Mouse (Mus musculus): Measurements from ENCODE around the gene Spats2.

Gene Spats2

GRCm38 (mm10) chr15:99112843-99113395, 12.8 kb upstream of the Spats2 start:
- Histone ChIP-seq H3K27me3 (ENCODE audit: control insufficient read depth, insufficient read depth, low read length, poor library complexity, severe bottlenecking) (no peaks in the 10 kb centered on the region; the same call in 1 of the 2 replicates), H3K36me3 (ENCODE audit: control insufficient read depth, insufficient read depth, low read length, poor library complexity, severe bottlenecking) (no peaks in the 10 kb centered on the region)
- no peak for DNase-seq (ENCODE audit: low read depth, low spot score)

- no peak for DNase-seq (ENCODE audit: low read depth, low spot score)
Observed at GRCm38 (mm10) chr15:99113396-99113975, 12.2 kb upstream of the Spats2 start.

GRCm38 (mm10) chr15:99114312-99115064, 11.2 kb upstream of the Spats2 start:
- no peak for DNase-seq (ENCODE audit: low read depth, low spot score)
- Histone ChIP-seq H3K27me3 (ENCODE audit: control insufficient read depth, insufficient read depth, low read length, poor library complexity, severe bottlenecking) (no peaks in the 10 kb centered on the region; the same call in 1 of the 2 replicates), H3K36me3 (ENCODE audit: control insufficient read depth, insufficient read depth, low read length, poor library complexity, severe bottlenecking) (no peaks in the 10 kb centered on the region)

More at GRCm38 (mm10) chr15:99113396-99113975, 12.2 kb upstream of the Spats2 start:
- Histone ChIP-seq H3K36me3 (ENCODE audit: control insufficient read depth, insufficient read depth, low read length, poor library complexity, severe bottlenecking) (no peaks in the 10 kb centered on the region), H3K27me3 (ENCODE audit: control insufficient read depth, insufficient read depth, low read length, poor library complexity, severe bottlenecking) (no peaks in the 10 kb centered on the region; the same call in 1 of the 2 replicates)

GRCm38 (mm10) chr15:99115065-99115423, 10.7 kb upstream of the Spats2 start:
- no peak for DNase-seq (ENCODE audit: low read depth, low spot score)
- H3K36me3 ChIP-seq (ENCODE audit: control insufficient read depth, insufficient read depth, low read length, poor library complexity, severe bottlenecking), result no peaks in the 10 kb centered on the region
- H3K27me3 ChIP-seq (ENCODE audit: control insufficient read depth, insufficient read depth, low read length, poor library complexity, severe bottlenecking), result no peaks in the 10 kb centered on the region; the same call in 1 of the 2 replicates

GRCm38 (mm10) chr15:99116539-99116938, 9.2 kb upstream of the Spats2 start:
- no peaks in the 10 kb centered on the region; the same call in 1 of the 2 replicates for H3K27me3 ChIP-seq (ENCODE audit: control insufficient read depth, insufficient read depth, low read length, poor library complexity, severe bottlenecking)
- no peaks in the 10 kb centered on the region for H3K36me3 ChIP-seq (ENCODE audit: control insufficient read depth, insufficient read depth, low read length, poor library complexity, severe bottlenecking)
- no peak for DNase-seq (ENCODE audit: low read depth, low spot score)

DNA sequence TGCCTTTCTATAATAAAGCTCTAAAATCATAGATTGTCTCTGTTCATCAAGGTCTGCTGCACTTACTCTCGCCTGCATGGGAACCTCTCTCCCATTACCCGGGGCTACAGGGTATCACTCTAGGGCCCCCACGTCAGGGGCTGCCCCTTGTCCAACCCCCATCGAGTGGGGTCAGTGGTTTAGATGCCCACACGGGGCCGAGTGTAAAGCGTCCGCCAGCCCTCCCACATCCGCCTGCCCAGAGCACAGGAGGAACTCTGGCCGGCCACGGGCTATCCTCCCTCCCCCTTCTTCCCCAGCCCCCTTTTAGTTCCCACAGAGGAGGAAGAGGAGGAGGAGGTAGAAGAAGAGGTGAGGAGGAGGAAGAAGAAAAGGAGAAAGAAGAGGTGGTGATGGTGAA, 4.9 kb upstream of the Spats2 start:
- no peaks in the 10 kb centered on the region; the same call in 1 of the 2 replicates for H3K27me3 ChIP-seq (ENCODE audit: control insufficient read depth, insufficient read depth, low read length, poor library complexity, severe bottlenecking)
- DNase-seq (ENCODE audit: low read depth, low spot score), result no peak
- H3K36me3 ChIP-seq (ENCODE audit: control insufficient read depth, insufficient read depth, low read length, poor library complexity, severe bottlenecking), result no peaks in the 10 kb centered on the region

GRCm38 (mm10) chr15:99122642-99123041, 3.1 kb upstream of the Spats2 start:
- DNase-seq (ENCODE audit: low read depth, low spot score), result no peak

GRCm38 (mm10) chr15:99126081-99126815, 532 bp downstream of the Spats2 start:
- Histone ChIP-seq H3K36me3 (ENCODE audit: control insufficient read depth, insufficient read depth, low read length, poor library complexity, severe bottlenecking) (no peaks in the 10 kb centered on the region), H3K27me3 (ENCODE audit: control insufficient read depth, insufficient read depth, low read length, poor library complexity, severe bottlenecking) (peaks cover 1% of the 10 kb centered on the region; the same call in 1 of the 2 replicates)
- no peak for DNase-seq (ENCODE audit: low read depth, low spot score)

More at GRCm38 (mm10) chr15:99122642-99123041, 3.1 kb upstream of the Spats2 start:
- Histone ChIP-seq H3K27me3 (ENCODE audit: control insufficient read depth, insufficient read depth, low read length, poor library complexity, severe bottlenecking) (no peaks in the 10 kb centered on the region; the same call in 1 of the 2 replicates), H3K36me3 (ENCODE audit: control insufficient read depth, insufficient read depth, low read length, poor library complexity, severe bottlenecking) (no peaks in the 10 kb centered on the region)

DNA sequence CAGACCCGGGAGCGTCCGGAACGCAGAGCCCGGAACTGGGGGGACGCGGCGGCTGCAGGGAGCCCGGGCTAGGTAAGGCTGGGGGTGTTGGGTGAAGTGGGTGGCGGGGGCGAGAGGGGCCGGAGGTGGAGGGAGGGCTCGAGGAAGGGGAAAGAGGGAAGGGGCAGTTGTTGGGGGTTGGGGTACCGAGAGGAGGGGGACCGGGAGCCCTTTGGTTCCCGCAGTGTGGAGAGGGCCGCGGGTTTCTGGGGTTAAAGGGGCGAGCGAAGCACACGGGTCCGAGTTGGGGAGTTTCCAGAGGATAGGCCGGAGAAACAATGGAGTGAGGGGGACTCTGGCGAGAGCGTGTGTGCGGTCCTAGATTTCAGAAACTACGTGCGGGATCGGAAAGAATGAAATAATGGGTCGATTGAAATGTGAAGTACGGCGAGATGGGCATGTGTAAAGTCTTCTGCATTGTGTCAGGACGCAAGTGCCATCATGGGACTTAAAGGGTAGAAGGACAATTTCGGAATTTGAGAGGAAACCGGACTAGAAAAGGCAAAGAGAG, 1.2 kb downstream of the Spats2 start:
- DNase-seq (ENCODE audit: low read depth, low spot score), result no peak
- Histone ChIP-seq H3K36me3 (ENCODE audit: control insufficient read depth, insufficient read depth, low read length, poor library complexity, severe bottlenecking) (no peaks in the 10 kb centered on the region), H3K27me3 (ENCODE audit: control insufficient read depth, insufficient read depth, low read length, poor library complexity, severe bottlenecking) (peaks cover 1% of the 10 kb centered on the region; the same call in 1 of the 2 replicates)

GRCm38 (mm10) chr15:99127851-99128522, 2.3 kb downstream of the Spats2 start:
- Histone ChIP-seq H3K36me3 (ENCODE audit: control insufficient read depth, insufficient read depth, low read length, poor library complexity, severe bottlenecking) (no peaks in the 10 kb centered on the region), H3K27me3 (ENCODE audit: control insufficient read depth, insufficient read depth, low read length, poor library complexity, severe bottlenecking) (peaks cover 1% of the 10 kb centered on the region; the same call in 1 of the 2 replicates)
- no peak for DNase-seq (ENCODE audit: low read depth, low spot score)

- Histone ChIP-seq H3K36me3 (ENCODE audit: control insufficient read depth, insufficient read depth, low read length, poor library complexity, severe bottlenecking) (no peaks in the 10 kb centered on the region), H3K27me3 (ENCODE audit: control insufficient read depth, insufficient read depth, low read length, poor library complexity, severe bottlenecking) (peaks cover 1% of the 10 kb centered on the region; the same call in 1 of the 2 replicates)
- DNase-seq (ENCODE audit: low read depth, low spot score), result no peak
Observed at GRCm38 (mm10) chr15:99129441-99129840, 3.7 kb downstream of the Spats2 start.

DNA sequence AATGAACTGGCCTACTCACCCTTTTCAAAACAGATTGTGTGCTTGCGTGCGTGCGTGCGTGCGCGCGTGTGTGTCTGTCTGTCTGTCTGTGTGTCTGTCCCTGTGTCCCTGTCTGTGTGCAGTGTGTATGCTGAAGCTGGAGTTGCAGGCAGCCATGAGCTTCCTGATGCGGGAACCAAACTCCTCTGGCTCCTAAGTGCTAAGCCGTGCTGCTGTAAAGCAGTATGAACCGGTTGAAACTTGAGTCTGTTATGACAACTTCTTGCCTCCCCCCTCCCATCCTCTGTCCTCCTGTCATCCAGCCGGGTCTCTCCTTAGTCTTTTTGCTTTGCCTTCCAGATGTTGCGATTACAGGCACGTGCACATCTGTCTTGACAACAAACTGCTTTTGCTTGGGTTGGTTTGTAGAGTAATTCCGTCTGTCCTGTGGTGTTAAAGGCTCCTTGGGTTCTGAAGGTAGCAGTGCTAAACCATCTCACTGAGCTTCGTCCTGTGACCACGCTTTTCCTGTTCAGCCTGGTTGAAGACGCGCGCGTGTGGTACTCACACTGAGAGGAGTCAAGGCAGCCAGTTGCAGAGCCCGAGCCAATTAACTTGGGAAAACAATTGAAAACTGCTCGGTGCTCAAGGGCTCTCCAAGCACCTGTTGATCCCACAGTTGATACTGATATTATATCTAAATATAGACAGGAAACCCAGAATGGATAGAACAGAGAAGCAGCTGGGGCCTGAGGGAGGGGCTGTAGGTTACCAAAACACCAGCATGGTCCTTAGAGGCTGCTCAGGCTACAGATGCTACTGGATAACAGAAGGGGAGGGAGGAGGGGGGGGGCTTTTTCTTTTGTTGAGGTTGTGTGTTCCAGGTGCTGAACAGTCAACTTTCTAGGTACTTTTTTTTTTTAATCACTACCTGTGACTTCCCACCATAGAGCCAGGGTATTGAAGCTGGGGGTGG, 4.5 kb downstream of the Spats2 start:
- DNase-seq (ENCODE audit: low read depth, low spot score), result no peak

DNA sequence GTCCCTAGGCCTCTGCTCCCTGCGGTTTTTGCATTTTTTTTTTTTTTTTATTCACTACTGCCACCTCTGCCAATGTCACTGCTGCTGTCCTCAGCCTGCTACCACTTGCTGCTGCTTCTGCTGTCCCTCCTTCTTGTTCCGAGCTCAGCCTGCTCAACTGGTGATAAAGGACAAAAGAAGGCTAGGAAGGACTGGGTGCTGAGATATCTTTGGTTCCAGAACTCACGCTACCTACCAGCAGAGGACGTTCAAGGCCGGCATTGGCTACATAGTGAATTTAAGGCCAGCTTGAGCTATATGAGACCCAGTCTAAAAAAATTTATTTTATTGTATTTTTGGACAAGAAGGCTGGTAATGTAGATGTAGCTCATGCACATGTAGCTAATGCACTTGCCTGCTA, 12.7 kb downstream of the Spats2 start:
- DNase-seq (ENCODE audit: low read depth, low spot score), result no peak
- no peaks in the 10 kb centered on the region for H3K36me3 ChIP-seq (ENCODE audit: control insufficient read depth, insufficient read depth, low read length, poor library complexity, severe bottlenecking)
- H3K27me3 ChIP-seq (ENCODE audit: control insufficient read depth, insufficient read depth, low read length, poor library complexity, severe bottlenecking), result no peaks in the 10 kb centered on the region

More for the DNA sequence above, 4.5 kb downstream of the Spats2 start:
- Histone ChIP-seq H3K36me3 (ENCODE audit: control insufficient read depth, insufficient read depth, low read length, poor library complexity, severe bottlenecking) (no peaks in the 10 kb centered on the region), H3K27me3 (ENCODE audit: control insufficient read depth, insufficient read depth, low read length, poor library complexity, severe bottlenecking) (peaks cover 1% of the 10 kb centered on the region; the same call in 1 of the 2 replicates)

Data from splenic B cell, adult 2 months (primary cell).